Mouse (Mus musculus): Measurements from ENCODE around the gene Trpv4.
A peak's percentile ranks its signal among the peaks of the same experiment; 100 is the strongest.

Trpv4 gene

DNA sequence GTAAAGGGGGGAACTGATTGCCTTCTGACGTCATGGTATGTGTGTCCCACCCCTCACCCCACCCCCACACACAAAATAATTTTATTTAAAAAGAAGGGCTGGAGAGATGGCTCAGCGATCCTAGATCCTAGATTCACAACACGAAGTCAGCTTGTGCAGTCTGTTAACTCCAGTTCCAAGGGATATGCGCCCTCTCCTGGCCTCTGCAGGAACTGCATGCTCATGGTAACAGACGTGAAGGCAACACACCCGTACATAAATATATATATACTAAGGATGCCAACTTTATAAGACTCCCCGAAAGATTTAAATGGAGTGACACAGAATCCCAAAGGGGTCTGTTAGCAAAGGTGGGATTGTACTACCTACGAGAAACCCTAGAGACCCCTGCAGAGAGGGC, 39.4 kb downstream of the Trpv4 start:
- DNase-seq, result peak; percentile 88

DNA sequence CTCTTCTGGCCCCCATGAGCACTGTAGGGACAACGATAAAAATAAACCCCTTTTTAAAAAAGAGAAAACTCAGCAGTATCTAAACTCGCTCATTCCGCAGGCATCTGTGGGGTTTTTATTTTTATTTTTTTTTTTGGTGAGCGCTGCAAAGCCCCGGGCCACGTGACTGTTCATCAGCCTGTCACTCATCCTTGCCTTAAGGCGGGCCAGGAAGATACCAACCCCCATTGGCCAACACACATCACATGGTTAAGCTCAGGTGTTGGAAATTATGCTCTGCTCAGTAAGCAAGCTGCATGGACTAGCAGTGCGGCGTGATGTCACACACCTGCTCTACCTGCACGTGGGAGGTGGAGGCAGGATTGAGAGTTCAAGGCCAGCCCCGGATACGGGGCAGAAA, 40.4 kb downstream of the Trpv4 start:
- DNase-seq, result no peak

- no peak for DNase-seq
These were observed 41.7 kb downstream of the Trpv4 start for GRCm38 (mm10) chr5:114616336-114617061.

- DNase-seq, result no peak
These were observed 43.4 kb downstream of the Trpv4 start for GRCm38 (mm10) chr5:114614863-114615262.

- DNase-seq, result no peak
These were observed 46.1 kb downstream of the Trpv4 start for GRCm38 (mm10) chr5:114611968-114612608.

DNA sequence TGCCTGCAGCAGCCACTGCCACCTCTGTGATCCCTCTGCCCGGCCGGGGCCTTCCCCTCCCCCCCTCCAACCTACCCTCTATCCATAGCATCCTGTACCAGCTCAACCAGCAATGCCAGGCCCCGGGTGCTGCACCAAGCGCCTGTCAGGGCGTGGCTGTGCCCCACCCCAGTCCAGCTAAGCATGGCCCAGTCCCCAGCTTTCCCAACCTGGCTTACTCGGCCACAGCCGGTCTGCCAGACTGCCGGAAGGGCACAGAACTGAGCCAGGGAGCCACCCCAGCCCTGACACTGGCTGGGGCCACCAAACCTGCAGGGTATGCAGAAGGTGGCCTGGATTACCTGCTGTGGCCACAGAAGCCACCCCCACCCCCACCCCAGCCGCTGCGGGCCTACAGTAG, 47.0 kb downstream of the Trpv4 start:
- DNase-seq, result no peak

DNA sequence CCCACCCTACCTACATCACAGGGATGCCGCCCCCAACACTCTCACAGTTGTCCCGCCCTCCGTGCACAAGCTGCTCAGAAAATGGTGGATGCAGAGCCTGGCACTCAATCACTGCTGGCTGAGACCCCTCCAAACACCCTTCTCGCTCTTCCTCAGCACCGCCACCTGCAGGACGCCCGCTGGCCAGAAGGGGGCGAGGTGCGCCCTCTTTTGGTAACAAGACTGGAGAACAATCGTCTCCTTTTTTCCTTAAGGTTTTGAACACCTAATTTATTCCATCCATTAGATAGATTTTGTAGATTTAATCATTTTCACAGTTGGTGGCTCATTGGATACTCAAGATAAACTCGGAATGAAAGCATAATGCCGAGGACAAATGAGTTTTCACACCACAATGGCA, 49.7 kb downstream of the Trpv4 start:
- peak; percentile 85 for DNase-seq

DNA sequence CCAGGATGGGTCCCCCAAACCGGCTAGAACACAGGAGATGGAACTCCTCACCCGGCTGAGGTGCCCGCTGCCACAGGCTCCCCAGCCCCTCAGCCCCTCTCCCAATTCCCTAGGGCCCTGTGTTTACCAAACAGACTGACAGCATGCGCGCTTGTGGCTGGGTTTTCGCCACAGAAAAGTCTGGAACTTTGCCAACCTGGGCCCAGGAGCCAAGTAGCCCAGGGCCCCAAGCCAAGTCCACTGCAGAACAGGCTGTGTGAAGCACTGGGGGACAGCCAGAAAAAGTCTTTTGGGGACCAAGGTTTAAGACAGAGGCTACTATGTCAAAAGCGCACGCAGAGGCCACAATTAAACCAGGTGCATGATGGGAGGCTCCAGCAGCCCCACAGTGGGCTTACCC, 50.6 kb downstream of the Trpv4 start:
- peak; percentile 83 for DNase-seq

DNA sequence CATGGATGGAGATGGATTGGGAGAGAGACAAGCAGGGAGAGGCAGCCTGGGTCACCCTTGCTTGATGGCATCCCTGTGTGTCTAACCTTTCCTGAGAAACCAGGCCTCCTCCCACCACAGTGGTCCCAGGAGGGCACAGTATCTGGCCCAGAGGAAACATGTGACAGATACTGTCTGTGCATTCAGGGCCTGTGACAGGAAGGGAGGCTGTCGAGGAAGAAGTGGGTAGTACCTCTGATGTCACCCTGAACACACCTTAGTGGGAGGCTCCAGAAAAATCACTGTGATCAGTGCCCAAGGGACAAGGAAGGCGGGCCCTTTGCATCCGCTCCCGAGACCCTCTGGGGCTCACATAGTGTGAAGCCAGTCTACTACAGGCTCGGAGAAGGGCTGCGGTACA, 52.2 kb downstream of the Trpv4 start:
- DNase-seq, result no peak

GRCm38 (mm10) chr5:114604781-114605290, 53.4 kb downstream of the Trpv4 start:
- DNase-seq, result no peak

GRCm38 (mm10) chr5:114603975-114604374, 54.2 kb downstream of the Trpv4 start:
- no peak for DNase-seq

- DNase-seq, result no peak
These were observed 56.2 kb downstream of the Trpv4 start for GRCm38 (mm10) chr5:114602012-114602411.

DNA sequence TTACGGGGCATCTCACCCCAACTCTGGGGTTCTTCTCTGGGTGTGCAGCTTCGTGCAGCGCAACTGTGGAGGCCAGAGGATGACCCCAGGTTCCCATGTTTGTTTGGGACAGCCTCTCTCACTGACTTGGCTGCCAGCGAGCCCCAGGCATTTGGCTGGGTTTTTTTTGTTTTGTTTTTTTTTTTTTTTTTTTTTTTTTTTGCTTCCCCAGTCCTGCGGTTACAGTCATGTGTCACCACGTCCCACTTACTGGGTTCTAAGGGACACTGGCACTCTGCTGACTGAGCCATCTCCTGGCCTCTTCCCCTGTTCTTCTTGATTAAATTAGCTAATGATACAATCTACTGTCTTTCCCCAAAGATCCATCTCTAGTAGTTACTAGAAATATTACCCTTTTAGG, 60.6 kb downstream of the Trpv4 start:
- no peak for DNase-seq

GRCm38 (mm10) chr5:114597222-114597621, 61.0 kb downstream of the Trpv4 start:
- DNase-seq, result no peak

DNA sequence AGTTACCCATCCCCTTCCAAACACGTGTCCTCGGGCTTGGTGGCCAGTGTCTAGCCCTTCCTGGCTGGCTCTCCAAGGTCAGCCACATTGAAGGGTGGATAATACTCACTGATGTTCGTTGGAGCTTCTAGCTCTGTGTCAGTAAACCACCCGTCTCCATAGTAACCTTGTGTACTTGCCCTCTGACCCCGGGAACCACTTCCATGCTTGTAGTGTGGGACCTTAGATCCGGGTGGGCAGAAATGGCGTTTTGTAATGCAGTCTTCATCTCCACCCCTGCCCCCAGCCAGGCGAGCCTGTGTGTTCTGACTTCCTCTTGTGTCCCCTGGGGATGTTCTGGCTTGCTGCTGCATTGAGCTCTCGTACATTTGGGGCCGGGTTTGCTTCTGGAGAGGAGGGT, 61.6 kb downstream of the Trpv4 start:
- DNase-seq, result peak; percentile 60

DNA sequence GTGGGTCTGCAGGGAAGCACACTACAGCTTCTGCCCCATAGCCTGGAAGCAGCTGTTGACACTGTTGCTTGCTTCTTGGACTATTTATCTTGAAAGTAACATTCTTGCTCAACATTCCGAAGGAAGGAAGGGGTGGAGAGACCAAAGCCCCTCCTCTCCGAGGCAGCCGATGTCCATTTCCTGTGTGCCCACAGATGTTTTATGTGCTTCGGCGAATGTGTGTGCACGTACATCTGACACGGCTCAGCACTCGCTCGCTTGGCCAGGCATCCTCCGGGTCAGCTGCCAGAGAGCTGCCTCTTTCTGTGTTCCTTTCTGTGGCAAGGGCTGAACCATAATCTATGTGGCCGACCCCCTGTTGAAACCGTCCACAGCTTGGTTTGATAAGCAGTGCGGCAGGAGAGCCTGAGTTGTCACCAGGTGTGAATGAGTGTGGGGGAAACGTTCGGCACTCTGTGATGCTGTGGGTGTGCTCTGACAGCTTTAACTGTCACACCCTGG, 63.4 kb downstream of the Trpv4 start:
- peak; percentile 76 for DNase-seq

GRCm38 (mm10) chr5:114593949-114594348, 64.3 kb downstream of the Trpv4 start:
- no peak for DNase-seq

DNA sequence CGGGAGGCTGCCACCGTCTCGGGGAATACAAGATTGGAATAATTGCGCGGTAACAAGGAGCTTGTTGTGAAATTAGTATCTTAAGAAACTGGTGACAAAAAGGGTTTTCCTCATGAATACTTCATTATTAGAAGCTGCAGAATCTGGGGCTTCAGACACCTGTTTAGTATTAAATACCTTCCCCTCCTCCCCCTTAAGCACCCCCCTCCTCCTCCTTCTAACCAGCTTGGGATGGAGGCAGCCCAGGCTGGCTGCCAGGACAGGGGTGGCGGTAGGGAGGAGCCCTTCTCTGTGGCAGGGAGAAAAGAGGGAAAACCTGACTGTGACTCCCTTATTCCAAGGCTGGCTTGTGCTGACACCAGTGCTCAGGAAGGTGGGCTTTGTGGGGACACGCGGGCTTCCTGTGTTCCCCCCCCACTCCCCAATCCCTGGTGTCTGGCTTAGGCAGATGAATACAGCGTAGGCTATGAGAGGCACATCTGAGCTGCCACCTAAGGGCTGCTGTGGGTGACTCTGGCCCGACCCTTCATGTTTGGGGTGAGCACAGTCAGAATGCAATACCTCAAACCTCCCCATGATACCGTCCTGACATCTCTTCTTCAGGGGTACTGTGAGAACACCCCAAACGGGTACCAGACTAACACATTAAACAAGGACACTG, 64.9 kb downstream of the Trpv4 start:
- DNase-seq, result no peak

DNA sequence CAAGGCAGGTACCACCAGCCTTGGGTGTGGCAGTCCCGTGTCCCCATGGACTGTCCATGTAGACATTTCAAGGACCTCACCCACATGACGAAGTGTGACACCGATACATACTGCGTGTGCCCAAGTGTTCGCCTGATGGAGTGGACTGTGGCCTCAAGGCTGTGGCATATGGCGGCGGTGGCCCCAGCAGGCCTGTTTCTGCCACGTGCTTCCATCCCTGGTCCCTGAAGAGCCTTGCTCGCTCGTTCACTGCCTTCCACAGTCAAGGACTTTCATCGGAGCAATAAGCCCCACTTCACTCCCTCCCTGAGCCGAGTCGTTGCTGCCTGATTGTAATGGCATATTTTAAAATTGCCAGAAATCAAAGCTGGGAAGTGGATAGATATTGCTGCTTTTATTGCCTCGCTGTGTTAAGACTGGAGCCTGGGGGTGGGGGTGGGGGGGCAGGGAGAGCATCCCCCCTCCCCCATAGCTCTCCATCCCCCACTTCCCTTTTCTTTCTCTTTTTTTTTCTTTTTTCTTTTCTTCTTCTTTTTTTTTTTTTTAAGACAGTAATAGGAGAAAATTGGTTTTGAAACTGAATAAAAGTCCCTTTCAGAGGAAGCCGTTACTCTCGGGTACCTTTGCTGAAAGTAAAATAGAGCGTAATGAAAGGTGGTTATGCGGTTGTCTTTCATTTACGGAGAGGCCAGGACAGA, 65.6 kb downstream of the Trpv4 start:
- DNase-seq, result no peak

GRCm38 (mm10) chr5:114591151-114591561, 67.1 kb downstream of the Trpv4 start:
- DNase-seq, result no peak

DNA sequence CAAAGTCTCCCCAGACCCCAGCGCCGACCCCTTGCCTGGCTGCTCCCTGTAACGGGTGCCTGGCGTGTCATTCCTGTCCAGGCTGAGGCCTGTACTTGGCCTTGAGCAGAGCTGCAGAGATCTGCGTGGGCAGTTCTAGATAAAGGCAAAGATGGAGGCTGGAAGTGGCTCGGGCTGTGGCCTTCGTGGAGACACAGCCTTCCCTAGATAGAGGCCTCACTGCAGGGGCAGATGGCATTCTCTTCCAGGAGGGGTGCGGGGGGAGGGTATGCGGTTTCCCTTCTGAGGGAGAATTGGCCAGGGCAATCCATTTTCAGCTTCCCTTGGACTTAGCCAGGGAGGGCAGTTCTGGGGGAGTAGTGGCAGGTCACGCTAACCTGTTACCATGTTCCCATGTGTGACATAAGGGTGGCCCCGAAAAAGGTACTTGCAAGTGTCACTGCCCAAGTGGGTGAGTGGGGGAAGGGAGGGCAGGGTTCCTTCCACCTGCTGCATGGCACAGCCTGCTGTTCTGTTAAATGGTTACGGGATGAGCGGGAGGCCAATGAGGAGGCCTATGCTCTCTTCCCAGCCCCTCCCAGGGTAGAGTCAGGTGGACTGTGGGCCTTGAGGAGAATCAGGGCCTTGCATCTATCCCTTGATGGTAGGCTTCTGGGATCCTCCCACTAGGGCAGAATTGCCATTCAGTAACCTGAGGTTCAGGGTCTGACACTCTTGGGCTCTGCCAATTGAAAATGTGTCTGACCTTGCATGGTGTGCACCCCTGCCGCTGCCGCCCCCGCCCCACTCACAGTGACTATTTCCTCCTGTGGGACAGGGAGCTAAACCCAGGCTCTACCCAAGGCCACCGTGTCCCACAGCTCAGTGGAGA, 67.9 kb downstream of the Trpv4 start:
- no peak for DNase-seq

- no peak for DNase-seq
These were observed 68.8 kb downstream of the Trpv4 start for GRCm38 (mm10) chr5:114589454-114589853.

All from lung, postnatal 36 days (tissue).